Mouse (Mus musculus) gonadal fat pad, adult 2 months (tissue): ENCODE data around the gene Ciz1. TPM values are rescaled to one million over a fixed set of nuclear protein-coding genes. Genes with fewer than 3 reads are reported as not detected.
"Not testable (repeated sequence)": the region's sequence is repeated elsewhere in the genome, so short reads cannot be mapped to it uniquely, and the experiment has no call there.

Source experiments
- DNase-seq: peaks from one replicate; pipeline ENCODE4 v3.0.0-alpha.2; 2012; ENCODE audit warnings: low read depth
- polyA plus RNA-seq: library from polyadenylated mRNA; depleted of rRNA; stranded (reverse); fragments of >200 nt; gene quantifications from 2 replicates; pipeline ENCODE4 v1.2.3, GENCODE M21; 2012

Ciz1 gene
- polyA plus RNA-seq, 1 experiment = 154 TPM

DNA sequence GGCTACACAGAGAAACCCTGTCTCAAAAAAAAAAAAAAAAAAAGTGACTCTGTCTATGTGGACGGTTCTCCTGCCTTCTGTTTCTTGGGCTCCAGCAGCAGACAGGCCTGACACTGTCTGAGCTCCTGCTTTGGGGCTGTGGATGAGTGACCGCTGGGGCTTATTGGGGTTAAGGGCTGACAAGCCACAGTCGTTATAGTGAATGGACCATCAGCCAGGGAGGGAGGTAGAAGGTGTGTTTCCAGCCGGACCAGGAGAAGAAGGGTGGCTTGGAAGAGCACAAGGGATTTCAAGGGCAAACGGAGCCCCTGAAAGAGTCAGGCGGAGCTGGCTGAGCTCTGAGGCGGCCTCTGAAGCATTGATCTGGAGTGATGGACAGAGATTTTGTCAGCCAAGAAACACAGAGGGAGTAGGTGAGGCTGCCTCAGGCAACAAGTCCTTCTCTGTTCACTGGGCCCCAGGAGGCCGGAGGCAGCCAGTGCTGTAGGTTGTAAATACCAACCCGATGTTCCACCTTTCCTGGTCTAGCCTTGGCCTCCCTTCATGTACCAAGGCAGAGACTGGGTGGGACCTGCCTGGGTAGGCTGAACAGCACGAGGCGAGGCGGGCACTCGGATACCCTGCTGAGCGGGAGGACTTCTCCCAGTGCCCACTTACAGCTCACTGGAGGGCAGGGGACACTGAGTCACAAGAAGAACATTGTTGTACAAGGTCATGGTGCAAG is 7.4 kb upstream of the Ciz1 start:
- DNase-seq = no peak

- DNase-seq = no peak
Measured at GRCm38 (mm10) chr2:32347019-32347418, 5.1 kb upstream of the Ciz1 start.

DNA sequence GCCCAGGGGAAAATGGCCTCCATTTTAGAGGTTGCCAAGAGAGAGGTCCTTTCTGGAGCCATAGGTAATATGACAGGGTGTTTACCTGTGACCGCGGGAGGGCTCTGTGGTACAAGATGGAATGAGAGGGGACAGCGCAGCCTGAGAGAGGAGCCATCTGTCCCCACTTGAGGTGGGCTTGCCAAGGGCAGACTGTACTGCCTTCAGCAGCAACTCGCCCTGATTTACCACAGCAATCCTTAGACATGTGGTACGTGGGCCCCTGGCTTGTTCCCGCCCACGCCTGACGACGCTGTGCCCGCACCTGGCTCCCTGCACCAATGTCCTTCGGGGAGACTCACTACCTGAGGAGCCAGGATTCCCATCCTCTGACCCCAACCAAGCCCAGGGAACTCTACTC is 3.8 kb upstream of the Ciz1 start:
- no peak for DNase-seq

GRCm38 (mm10) chr2:32349625-32350255 is 2.4 kb upstream of the Ciz1 start:
- no peak for DNase-seq

GRCm38 (mm10) chr2:32350471-32351051 is 1.6 kb upstream of the Ciz1 start:
- DNase-seq = no peak

GRCm38 (mm10) chr2:32351471-32351961 is 611 bp upstream of the Ciz1 start:
- DNase-seq = no peak

DNA sequence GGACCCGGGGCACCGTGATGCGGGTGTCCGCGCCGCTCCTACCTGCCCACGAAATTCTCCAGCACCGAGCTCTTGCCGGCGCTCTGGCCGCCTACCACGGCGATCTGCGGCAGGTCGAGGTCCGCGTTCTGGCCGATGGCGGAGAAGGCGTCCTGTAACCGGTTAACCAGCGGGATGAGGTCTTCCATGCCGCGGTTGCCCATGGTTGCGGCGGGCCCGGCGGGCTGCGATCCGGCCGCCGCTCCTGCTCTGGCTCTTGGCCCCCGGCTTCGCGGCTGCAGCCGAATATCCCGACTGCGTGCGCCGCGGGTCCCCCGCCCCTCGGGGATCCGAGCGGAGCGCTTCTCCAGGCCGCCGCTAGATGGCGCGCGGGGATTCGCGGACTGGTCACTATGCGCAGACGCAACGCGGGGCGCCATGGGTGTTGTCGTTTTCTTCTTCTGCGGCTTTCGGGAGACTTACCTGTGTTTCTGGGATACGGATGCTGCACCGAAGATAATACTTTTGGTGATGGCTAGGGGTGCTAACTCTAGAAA is 948 bp downstream of the Ciz1 start, which contains the start of gene Dnm1:
Dnm1 (minus strand) TSS at position 332 of the 536 bp plus-strand sequence.
- DNase-seq = no peak

DNA sequence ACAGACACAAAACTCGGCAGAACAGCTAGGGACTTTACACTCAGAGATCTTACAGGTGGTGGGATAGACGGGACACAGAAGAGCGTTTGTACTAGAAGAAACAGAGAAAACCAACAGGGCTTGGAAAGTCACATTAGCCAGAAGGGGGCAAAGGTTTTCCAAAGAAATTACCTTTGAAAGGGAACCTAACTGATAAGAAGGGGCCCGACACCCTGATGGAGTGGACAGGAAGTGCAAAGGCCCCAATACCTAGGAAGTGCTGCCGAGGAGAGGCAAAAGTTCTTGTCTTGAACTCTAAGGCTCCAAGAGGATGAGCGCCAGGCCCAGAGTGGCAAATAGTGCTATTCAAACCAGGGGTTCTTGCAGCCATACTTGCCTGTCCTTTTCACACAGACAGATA is 1.7 kb downstream of the Ciz1 start:
- DNase-seq = no peak

- no peak for DNase-seq
Measured at GRCm38 (mm10) chr2:32354336-32354895, 2.3 kb downstream of the Ciz1 start.

DNA sequence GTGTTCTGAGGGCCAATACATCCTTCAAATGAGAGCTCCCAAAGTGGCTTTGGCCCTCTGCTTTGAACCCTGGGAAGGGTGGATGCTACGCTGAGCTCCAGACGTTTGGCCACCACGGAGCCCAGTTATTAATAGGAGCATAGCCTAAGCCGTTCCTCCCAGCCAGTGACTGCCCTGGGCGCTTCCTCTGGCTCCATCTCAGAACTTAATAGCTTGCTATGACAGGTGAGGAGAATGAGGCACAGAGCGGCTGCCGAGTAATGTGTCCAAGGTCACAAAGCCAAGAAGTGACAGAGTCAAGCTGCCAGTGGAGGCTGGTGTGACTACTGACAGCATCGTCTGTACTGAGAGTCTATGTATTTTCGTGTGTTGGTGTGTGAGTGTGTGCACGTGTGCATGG is 4.1 kb downstream of the Ciz1 start:
- DNase-seq = no peak

DNA sequence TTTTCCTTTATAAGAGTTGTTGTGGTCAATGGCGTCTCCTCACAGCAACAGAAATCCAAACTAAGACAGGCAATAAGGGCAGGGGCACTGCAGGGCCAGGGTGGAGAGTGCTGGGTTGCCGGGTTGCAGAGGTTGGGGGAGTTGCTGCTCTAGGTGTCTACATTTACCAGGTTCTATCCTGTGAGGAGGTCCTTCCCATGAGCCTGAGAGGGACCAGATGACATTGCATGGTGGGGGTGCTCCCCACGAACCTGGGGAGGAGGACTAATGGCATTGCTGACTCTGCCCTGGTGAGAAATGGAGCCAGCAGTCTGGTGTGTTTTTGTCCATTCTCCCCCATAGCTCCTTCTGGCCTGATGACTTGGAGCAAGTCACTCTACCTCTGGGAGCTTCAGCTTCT is 5.6 kb downstream of the Ciz1 start:
- no peak for DNase-seq

GRCm38 (mm10) chr2:32358381-32358780 is 6.3 kb downstream of the Ciz1 start:
- no peak for DNase-seq

GRCm38 (mm10) chr2:32360741-32361140 is 8.6 kb downstream of the Ciz1 start:
- no peak for DNase-seq

- no peak for DNase-seq
Measured at GRCm38 (mm10) chr2:32361437-32361836, 9.3 kb downstream of the Ciz1 start.

DNA sequence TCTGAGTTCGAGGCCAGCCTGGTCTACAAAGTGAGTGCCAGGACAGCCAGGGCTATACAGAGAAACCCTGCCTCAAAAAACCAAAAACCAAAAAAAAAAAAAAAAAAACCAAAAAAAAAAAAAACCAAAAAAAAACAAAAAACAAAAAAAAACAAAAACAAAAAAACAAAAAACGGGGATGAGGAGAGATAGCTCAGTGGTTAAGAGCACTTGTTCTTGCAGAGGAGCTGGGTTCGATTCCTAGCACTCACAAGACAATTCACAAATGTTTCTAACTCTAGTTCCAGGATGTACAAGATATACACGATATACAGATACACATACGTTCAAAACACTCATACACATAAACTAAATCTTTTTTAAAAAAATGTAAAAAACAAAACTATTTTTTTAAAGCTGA is 10.1 kb downstream of the Ciz1 start:
- DNase-seq = not testable (repeated sequence)

DNA sequence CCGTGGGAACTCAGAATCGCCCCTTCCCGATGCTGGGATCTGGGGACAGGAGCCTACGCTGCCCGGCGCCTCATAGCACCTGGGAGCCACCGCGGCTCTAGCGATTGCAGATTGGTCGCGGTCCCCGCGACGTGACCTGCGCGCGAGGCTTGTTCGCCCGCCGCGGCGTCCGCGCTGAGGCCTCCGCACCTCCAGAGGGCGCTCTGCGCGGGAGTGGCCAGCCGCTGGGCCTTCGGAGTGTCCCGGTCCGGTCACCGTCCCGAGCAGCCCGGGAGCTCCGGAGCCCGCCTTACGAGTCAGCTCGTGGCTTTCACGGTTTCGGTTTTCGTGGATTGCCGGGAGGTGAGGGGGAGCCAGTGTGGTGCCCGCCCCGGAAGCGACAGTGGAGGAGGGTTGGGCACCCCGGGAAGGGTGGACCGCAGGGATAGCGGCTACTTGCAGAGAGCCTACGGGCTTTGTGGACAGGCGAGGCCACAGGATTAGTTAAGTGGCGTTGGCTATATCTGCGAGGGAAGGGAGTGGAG is 10.8 kb downstream of the Ciz1 start:
- no peak for DNase-seq

DNA sequence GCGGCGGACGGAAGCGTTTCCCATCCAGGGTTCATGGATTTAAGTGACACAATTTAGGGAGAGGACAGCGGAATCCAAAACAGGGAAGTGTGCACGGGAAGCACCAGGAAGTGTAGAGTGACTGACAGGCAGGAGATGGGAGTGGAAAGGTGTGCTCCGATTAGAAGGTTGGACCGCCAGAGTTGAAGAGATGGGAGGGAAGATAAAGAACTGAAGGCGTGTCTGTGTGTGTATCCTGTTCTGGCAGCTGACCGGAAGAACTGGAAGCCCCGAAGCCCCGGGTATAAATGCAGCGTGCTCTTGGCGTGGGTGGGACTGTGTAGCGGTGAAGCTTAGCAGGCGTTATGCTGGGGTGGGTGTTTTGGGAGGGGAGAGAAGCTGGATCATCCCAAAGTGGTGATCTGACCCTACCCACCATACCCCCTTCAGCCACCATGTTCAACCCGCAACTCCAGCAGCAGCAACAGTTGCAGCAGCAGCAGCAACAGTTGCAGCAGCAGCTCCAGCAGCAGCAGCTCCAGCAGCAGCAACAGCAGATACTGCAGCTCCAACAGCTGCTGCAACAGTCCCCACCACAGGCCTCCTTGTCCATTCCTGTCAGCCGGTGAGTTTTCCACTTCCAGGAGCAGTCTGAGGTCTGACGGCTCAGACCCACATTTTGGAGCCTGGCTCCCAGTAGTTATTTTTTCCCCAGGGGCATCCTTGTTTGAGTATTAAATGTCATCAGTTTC is 11.4 kb downstream of the Ciz1 start:
- DNase-seq = no peak

- no peak for DNase-seq
Measured at GRCm38 (mm10) chr2:32364121-32364520, 12.0 kb downstream of the Ciz1 start.

DNA sequence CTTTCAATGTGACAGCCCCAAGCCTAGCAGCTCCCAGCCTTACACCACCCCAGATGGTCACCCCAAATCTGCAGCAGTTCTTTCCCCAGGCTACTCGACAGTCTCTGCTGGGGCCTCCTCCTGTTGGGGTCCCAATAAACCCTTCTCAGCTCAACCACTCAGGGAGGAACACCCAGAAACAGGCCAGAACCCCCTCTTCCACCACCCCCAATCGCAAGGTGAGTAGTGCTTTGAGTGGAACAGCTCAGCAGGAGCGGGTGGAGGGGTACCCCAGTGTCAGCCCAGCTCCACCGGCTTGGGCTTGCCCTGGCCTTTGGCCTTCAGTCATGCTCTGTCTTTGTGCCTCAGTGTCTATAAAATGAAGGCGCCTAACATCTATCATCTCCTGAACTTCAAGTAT is 15.2 kb downstream of the Ciz1 start:
- DNase-seq = no peak

GRCm38 (mm10) chr2:32374191-32374590 is 22.1 kb downstream of the Ciz1 start:
- DNase-seq = no peak

DNA sequence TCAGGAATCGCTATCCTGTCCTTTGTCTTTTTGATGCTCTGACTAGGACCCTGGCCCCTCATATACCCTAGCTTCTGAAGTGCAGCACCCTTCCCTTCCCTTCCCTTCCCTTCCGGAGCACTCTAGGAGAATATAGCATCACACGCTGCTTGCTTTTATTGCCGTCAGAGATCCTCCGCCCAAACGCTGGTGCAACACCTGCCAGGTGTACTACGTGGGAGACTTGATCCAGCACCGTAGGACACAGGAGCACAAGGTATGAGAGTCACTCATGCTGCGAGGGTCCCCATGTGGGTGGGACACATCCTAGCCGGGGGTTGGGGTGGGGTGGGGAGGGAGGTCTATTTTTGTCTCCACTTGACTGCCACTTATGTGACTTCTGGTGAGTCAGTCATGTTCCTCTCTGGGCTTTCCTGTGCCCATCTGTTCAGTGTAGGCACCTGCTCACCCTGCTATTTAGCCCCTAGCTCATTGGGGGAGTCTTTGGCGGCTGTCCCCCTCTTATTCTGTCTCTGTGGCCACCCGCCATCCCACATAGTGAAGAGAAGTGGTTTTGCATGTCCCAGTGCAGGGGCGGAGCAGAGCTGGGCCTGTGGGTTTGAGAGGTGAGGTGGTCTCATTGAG is 23.3 kb downstream of the Ciz1 start:
- DNase-seq = no peak
